Mouse (Mus musculus) hindbrain, embryonic 11.5 days (tissue): ENCODE results near the gene Vps16. TPM values are rescaled to one million over a fixed set of nuclear protein-coding genes. Genes with fewer than 3 reads are reported as not detected.

Experiments used
- ATAC-seq: fragments of 200-750 bp; cut with Nextera tagmentation; 2 replicates; pipeline ENCODE4 v1.8.0; 2017; ENCODE audit warnings: mild to moderate bottlenecking, moderate TSS enrichment, moderate library complexity; ENCODE audit not compliant: low FRiP score
- DNase-seq: peaks from one replicate; pipeline ENCODE4 v3.0.0-alpha.2; 2015; ENCODE audit warnings: low spot score
- H3K27ac ChIP-seq: fragments of 300-500 bp; sonication (generic); 2 replicates; pipeline ENCODE4 v1.5.1; 2014; ENCODE audit warnings: mild to moderate bottlenecking, low read depth, low read length
- H3K27me3 ChIP-seq: fragments of 300-500 bp; sonication (generic); 2 replicates; pipeline ENCODE4 v1.6.1; 2014; ENCODE audit warnings: mild to moderate bottlenecking, low read length, moderate library complexity, mixed read lengths; ENCODE audit not compliant: control insufficient read depth, insufficient read depth
- H3K36me3 ChIP-seq: fragments of 300-500 bp; sonication (generic); 2 replicates; pipeline ENCODE4 v1.6.1; 2014; ENCODE audit warnings: mild to moderate bottlenecking, low read length, moderate library complexity, mixed read lengths; ENCODE audit not compliant: control insufficient read depth, insufficient read depth
- H3K4me1 ChIP-seq: fragments of 300-500 bp; sonication (generic); replicated peaks from 2 replicates; pipeline ENCODE4 v1.6.1; 2014; ENCODE audit warnings: low read length, mixed read lengths; ENCODE audit not compliant: control insufficient read depth, insufficient read depth
- H3K4me2 ChIP-seq: fragments of 300-500 bp; sonication (generic); replicated peaks from 2 replicates; pipeline ENCODE4 v1.6.1; 2014; ENCODE audit warnings: mild to moderate bottlenecking, low read depth, low read length
- H3K4me3 ChIP-seq: fragments of 300-500 bp; sonication (generic); 2 replicates; pipeline ENCODE4 v1.5.1; 2014; ENCODE audit warnings: low read depth, low read length
- H3K9ac ChIP-seq: fragments of 300-500 bp; sonication (generic); 2 replicates; pipeline ENCODE4 v1.6.1; 2014; ENCODE audit warnings: low read depth, low read length
- H3K9me3 ChIP-seq: fragments of 300-500 bp; sonication (generic); 2 replicates; pipeline ENCODE4 v1.6.1; 2016; ENCODE audit warnings: low read length; ENCODE audit not compliant: control insufficient read depth
- WGBS: fragments of 180-500 bp; shearing (Covaris S2); extraction: QIAGEN DNeasy Blood & Tissue Kit; methylation state at CpG from one replicate; pipeline ENCODE4 v1.1.7; 2014; 5-methylcytosine and 5-hydroxymethylcytosine counted together
- polyA plus RNA-seq: library from polyadenylated mRNA; unstranded; fragments of >200 nt; fragmentation: Nextera tagmentation; extraction: Ambion mirVana; gene quantifications from 2 replicates; pipeline ENCODE4 v1.2.1, GENCODE M21; 2014

The Vps16 gene
- polyA plus RNA-seq, 1 experiment from 2014 or later, result 70.2 TPM

DNA sequence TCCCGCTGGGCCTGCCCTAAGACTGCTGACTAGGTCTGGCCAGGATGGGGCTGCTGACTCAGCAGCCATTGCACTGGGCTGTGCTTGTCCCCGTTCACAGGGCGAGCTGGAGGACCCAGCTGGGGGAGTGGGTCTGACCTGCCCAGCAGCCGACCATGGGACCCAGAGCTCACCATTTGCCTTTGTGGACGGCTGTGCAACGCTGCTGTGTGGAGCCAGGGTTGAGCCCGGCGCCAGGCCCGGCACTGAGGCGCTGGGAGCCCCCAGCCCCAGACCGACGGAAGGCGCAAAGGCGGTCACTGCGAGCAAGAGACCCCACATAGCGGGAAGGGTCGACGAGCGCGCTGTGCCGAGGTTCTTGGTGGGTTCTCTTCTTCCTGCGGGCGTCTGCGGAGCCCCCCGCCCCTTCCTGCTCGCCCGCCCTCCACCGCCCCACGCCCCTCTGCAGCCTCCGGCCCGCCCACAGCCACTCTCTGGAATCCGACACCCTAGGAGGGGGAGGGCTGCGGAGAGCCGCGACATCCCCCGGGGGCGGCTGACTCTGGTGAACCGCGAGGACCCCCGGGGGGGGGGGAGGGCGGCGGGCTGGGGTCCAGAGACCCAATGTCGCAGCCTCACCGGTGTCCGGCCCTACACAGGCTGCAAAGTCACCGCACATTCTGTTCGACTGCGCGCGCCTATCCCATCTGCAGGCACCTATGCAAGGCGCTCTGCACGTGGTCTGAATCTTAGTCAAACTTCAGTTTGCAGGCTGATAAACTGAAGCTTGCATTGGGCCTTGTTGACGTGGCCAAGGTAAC lies 26.8 kb upstream of the Vps16 start, which contains the start of gene Cpxm1:
TSS of gene Cpxm1 (minus strand) at position 389 of the 800 bp plus-strand sequence.
- ATAC-seq, result peak; percentile 87
- Histone ChIP-seq H3K27me3 (no peaks in the 10 kb centered on the region; the same call in none of the 2 replicates), H3K4me2 (peak within 1 kb of the TSS; percentile 97), H3K9me3 (no peaks in the 10 kb centered on the region), H3K36me3 (no peaks in the 10 kb centered on the region), H3K9ac (peak within 1 kb of the TSS; percentile 67), H3K27ac (0 out of 2 replicates have a peak within 1 kb of the TSS, but pooled peaks have one; percentile 8), H3K4me3 (peak within 1 kb of the TSS; percentile 44), H3K4me1 (peaks cover 6% of the 10 kb centered on the region; the same call in 1 of the 2 replicates)
- WGBS, result under 1% methylated on average over 39 of the region's 53 CpGs
- DNase-seq, result peak; percentile 77

DNA sequence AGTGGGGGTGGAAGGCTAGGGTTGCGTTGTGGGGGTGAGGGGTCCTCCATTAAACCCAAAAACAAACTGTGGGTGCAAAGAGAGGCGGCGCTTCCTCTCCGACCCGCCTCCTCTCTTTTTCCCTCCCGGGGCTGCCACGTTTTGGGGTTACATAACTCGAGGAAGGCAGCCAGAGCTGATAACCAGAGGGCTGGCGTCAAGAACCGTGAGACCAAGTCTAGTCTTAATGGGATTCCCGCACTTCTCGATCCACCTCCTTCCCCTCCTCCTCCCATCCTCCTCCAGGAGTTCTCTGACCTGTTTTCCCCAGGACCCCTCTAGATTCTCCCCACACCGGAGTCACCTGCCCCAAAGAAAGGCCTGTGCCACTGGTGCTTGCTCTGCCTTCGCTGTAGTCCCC lies 26.0 kb upstream of the Vps16 start:
- Histone ChIP-seq H3K9me3 (no peaks in the 10 kb centered on the region), H3K4me2 (peak overlapping the region; percentile 97), H3K27ac (no peak overlapping the region), H3K4me3 (peak overlapping the region; percentile 44), H3K4me1 (peaks cover 6% of the 10 kb centered on the region; the same call in 1 of the 2 replicates), H3K36me3 (no peaks in the 10 kb centered on the region), H3K27me3 (no peaks in the 10 kb centered on the region; the same call in none of the 2 replicates), H3K9ac (peak overlapping the region; percentile 67; the same call in 1 of the 2 replicates)
- DNase-seq (peak; percentile 24), ATAC-seq (no peak)
- WGBS, result 12% methylated on average over 14 of the region's 14 CpGs

DNA sequence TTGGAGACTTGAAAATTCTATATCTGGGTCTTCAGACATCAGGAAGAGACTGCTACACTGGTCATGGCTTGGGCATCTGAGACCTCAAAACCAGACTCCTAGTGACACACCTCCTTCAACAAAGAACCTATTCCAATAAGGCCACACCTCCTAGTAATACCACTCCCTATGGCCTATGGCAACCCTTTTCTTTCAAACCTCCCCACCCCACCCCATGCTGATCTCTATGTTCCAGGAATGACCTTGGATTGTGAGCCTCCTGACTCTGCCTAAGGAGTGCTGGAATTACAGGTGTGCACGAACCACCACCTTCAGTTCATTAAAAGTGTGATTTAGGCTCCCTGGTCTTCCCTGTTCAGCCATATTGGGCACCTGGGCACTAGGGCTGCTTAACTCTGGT lies 24.1 kb upstream of the Vps16 start:
- no peak for ATAC-seq
- no peaks in the 10 kb centered on the region for H3K9me3 ChIP-seq
- H3K4me2 ChIP-seq, result no peak overlapping the region
- H3K36me3 ChIP-seq, result no peaks in the 10 kb centered on the region
- no peak overlapping the region for H3K9ac ChIP-seq
- H3K4me3 ChIP-seq, result no peak overlapping the region
- peaks cover 6% of the 10 kb centered on the region; the same call in 1 of the 2 replicates for H3K4me1 ChIP-seq
- H3K27me3 ChIP-seq, result no peaks in the 10 kb centered on the region; the same call in none of the 2 replicates
- DNase-seq, result no peak
- H3K27ac ChIP-seq, result no peak overlapping the region
- WGBS, result 83% methylated on average over 1 of the region's 1 CpGs

DNA sequence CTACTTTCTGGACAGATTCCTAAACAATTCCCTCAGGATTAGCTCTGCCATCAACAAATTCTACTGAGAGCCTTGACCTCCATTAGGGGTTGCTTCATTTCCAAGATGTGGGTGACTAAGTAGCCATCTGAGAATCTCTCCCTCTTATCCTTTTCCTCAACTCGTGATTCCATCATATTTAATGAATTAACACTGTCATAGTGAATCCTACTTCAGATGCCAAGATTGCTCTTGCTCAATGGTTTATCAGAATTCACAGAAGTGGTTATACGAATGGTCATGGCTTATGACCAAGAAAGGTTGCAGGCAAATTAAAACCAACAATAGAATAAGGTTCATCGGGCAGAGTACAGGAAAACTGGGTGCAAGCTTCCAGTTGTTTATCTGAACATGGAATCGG lies 22.2 kb upstream of the Vps16 start:
- 83% methylated on average over 4 of the region's 4 CpGs for WGBS

DNA sequence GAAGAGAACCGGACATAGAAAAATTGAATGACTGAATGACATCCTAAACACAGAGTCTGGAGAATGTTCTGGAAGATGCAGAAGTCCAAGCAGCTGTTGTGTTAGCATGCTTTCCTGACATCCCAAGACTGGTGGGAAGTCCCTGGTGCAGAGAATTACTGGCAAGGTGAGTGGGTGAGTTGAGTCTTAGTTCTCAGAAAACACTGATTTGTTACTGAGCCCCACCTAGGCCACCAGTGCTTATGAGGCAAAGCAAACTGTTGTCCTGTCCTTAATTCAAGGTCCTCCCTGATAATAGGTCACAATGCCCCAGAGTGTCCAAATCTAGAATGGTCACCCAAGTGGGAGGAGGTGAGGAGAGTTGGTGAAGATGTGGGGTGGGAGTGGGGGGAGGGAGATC lies 19.2 kb upstream of the Vps16 start, which contains the start of the genes Gm28372 and 1700020A23Rik:
TSS of gene Gm28372 (plus strand) at position 301 of the 400 bp plus-strand sequence.
TSS of gene 1700020A23Rik (plus strand) at position 321 of the 400 bp plus-strand sequence.
- H3K4me3 ChIP-seq, result no peak within 1 kb of the TSS
- H3K36me3 ChIP-seq, result no peaks in the 10 kb centered on the region
- 82% methylated on average over 1 of the region's 1 CpGs for WGBS
- H3K27me3 ChIP-seq, result no peaks in the 10 kb centered on the region
- H3K9me3 ChIP-seq, result no peaks in the 10 kb centered on the region
- no peak within 1 kb of the TSS for H3K9ac ChIP-seq
- no peak within 1 kb of the TSS for H3K27ac ChIP-seq
- DNase-seq (no peak), ATAC-seq (no peak)
- no peak within 1 kb of the TSS for H3K4me2 ChIP-seq
- no peaks in the 10 kb centered on the region for H3K4me1 ChIP-seq

More for the DNA sequence above, 22.2 kb upstream of the Vps16 start:
- Histone ChIP-seq H3K27me3 (no peaks in the 10 kb centered on the region; the same call in none of the 2 replicates), H3K36me3 (no peaks in the 10 kb centered on the region), H3K27ac (no peak overlapping the region), H3K4me1 (peaks cover 6% of the 10 kb centered on the region; the same call in 1 of the 2 replicates), H3K9ac (no peak overlapping the region), H3K4me2 (no peak overlapping the region), H3K9me3 (no peaks in the 10 kb centered on the region), H3K4me3 (no peak overlapping the region)
- DNase-seq (no peak), ATAC-seq (no peak)

DNA sequence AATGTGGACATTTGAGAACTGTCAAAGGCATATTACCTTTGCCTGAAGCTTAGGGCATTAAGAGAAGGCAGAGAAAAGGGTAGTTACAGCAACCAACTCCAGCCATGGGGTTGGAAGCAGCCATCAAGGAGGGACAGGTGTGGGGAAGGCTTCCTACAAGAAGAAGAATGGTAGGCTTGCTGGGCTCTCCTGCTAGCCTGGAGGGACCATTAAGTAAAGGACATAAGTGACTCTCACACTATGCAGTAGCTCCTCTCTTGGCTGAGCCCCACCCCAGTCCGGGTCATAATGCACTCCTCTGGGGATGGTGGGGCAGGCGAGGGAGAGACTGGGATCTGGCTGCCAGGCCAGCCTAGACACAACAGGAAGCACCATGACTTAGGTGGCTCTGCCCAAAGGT lies 18.0 kb upstream of the Vps16 start, which contains the start of gene Tmem239:
TSS of gene Tmem239 (plus strand) at position 301 of the 400 bp plus-strand sequence.
- H3K9ac ChIP-seq, result no peak within 1 kb of the TSS
- no peak for ATAC-seq
- WGBS, result 75% methylated on average over 2 of the region's 2 CpGs

DNA sequence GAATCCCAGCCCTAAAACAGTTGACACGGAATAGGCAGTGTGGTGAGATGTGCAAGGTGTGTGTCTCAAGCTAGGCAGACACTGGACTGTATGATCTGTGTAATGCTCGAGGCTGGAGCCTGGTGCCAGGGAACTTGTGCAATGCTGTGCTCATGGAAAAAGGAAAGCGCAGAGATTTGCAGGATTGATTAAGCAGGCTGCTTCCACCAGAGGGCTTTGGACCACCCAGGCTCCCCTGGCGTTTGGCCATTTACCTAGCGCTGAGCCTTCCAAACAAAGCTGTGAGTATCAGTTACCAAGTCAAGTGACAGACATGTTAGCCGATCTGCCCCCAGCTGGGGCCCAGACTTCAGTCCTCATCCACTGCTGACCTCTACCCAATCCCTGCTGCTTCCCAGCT lies 15.9 kb upstream of the Vps16 start:
- H3K4me2 ChIP-seq, result no peak overlapping the region
- WGBS, result 18% methylated on average over 6 of the region's 6 CpGs
- no peak overlapping the region for H3K9ac ChIP-seq
- ATAC-seq, result no peak
- no peaks in the 10 kb centered on the region for H3K4me1 ChIP-seq
- no peaks in the 10 kb centered on the region for H3K27me3 ChIP-seq
- peak; percentile 64 for DNase-seq
- no peak overlapping the region for H3K27ac ChIP-seq
- H3K36me3 ChIP-seq, result no peaks in the 10 kb centered on the region
- H3K4me3 ChIP-seq, result no peak overlapping the region
- no peaks in the 10 kb centered on the region for H3K9me3 ChIP-seq

More for the DNA sequence above, 18.0 kb upstream of the Vps16 start, which contains the start of gene Tmem239:
- H3K27me3 ChIP-seq, result no peaks in the 10 kb centered on the region
- H3K4me2 ChIP-seq, result no peak within 1 kb of the TSS
- H3K27ac ChIP-seq, result no peak within 1 kb of the TSS
- H3K9me3 ChIP-seq, result no peaks in the 10 kb centered on the region
- H3K4me3 ChIP-seq, result no peak within 1 kb of the TSS
- no peaks in the 10 kb centered on the region for H3K4me1 ChIP-seq
- no peaks in the 10 kb centered on the region for H3K36me3 ChIP-seq
- DNase-seq, result no peak

DNA sequence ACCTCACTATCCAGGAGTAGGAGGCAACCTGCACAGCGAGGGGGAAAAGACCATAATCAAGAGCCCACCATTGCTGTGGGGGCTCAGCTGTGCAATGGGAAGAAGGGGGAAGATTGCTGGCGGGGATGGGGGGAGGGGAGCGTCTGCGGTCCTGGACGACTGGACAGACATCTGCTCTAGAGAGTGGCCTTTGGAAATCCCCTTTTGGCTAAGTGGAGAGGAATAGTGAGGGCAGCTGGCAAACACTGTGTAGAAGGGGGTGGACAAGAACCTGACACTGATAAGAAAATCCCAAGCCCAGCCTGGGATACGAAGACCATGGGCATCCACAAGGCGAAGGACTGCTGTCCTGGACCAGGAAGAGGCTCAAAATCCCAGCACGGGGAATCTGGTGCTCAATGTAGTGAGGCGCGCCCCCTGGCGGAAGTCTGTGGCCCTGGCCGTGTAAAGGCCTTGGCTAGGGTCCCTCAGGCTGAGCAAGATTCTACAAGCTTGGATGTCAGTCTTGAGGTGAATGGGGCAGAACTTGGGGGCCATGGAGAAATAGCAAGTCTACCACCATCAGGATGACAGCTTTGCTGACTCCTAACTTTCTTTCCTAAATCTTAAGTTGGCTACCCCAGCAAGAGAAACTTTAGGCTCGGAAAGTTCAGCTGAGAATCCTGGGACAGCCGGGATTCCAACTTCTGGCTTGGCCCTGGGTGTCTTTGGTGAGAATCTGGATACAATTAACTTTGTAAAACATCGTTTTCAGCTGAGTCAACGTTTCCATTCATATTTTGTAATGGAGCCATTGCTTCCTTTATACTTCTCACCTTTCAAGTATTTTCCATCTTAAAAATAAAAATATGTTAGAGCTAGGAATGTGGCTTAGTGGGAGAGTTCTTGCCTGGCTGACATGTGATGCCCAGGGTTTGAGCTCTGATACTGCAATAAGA lies 12.3 kb upstream of the Vps16 start:
- no peaks in the 10 kb centered on the region for H3K9me3 ChIP-seq
- no peaks in the 10 kb centered on the region for H3K4me1 ChIP-seq
- DNase-seq (peak; percentile 93), ATAC-seq (peak; percentile 90)
- H3K4me2 ChIP-seq, result no peak overlapping the region
- H3K27ac ChIP-seq, result no peak overlapping the region
- no peaks in the 10 kb centered on the region for H3K36me3 ChIP-seq
- H3K9ac ChIP-seq, result no peak overlapping the region
- H3K27me3 ChIP-seq, result no peaks in the 10 kb centered on the region
- WGBS, result 34% methylated on average over 16 of the region's 16 CpGs
- no peak overlapping the region for H3K4me3 ChIP-seq
